Comparison of ENCODE assay signal across 12 mouse cellular contexts in the genomic region with DNA sequence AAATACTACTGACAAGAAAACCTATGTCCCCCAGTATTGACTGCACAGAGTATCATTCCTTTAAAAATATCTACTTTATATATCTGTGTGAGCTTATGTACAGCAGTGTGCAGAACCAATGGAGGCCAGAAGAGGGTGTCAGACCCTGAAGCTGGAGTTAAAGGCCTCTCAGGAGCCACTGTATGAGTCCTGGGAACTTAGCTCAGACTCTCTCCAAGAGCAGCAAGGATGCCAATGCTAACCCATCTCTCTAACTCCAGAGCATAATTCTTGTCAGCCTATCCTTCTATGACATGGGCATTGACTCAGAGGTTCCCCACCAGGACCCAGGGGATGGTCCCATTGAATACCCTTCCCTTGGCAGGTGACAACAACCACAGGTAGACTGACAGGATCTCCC.
"Had no signal": no experiment of that assay in that cellular context is flagged by ENCODE, and none has a peak within 500 bp of the region (broad histone marks: within the 10 kb centered on the region; RNA-seq: fewer than 3 reads in every experiment).

No protein-coding gene starts in this region.

- H3K4me1 ChIP-seq: neural tube, embryonic 13.5 days; neural tube, embryonic 15.5 days had no signal

- H3K4me2 ChIP-seq: lung, embryonic 14.5 days; neural tube, embryonic 13.5 days; neural tube, embryonic 15.5 days had no signal

- H3K4me3 ChIP-seq: midbrain, embryonic 10.5 days; myocyte; neural tube, embryonic 13.5 days; neural tube, embryonic 15.5 days had no signal

- H3K9ac ChIP-seq: liver, embryonic 14.5 days; lung, embryonic 14.5 days; neural tube, embryonic 13.5 days; neural tube, embryonic 15.5 days had no signal

- H3K9me3 ChIP-seq: midbrain, embryonic 10.5 days; neural tube, embryonic 13.5 days; neural tube, embryonic 15.5 days had no signal

- H3K36me3 ChIP-seq: midbrain, embryonic 10.5 days had no signal

- H3K27ac ChIP-seq: liver, embryonic 14.5 days; midbrain, embryonic 10.5 days; neural tube, embryonic 13.5 days; neural tube, embryonic 15.5 days had no signal

- H3K27me3 ChIP-seq: neural tube, embryonic 13.5 days; neural tube, embryonic 15.5 days had no signal

- DNase-seq: lung, postnatal 10 days; lung, postnatal 4 days; retina, postnatal 1 day; right cerebral cortex, adult 18-20 months; right cerebral cortex, postnatal 25 days; thymus, adult 18-20 months had no signal
